Mouse (Mus musculus) heart, postnatal 0 days (tissue): ENCODE measurements around the gene Vav1. TPM values are rescaled to one million over a fixed set of nuclear protein-coding genes. Genes with fewer than 3 reads are reported as not detected.
"Not testable (repeated sequence)": the region's sequence is repeated elsewhere in the genome, so short reads cannot be mapped to it uniquely, and the experiment has no call there.

ENCODE experiments used
- ATAC-seq: fragments of 200-750 bp; cut with Nextera tagmentation; 2 replicates; pipeline ENCODE4 v1.8.0; 2017; ENCODE audit warnings: low read depth, moderate number of reproducible peaks, moderate library complexity; ENCODE audit not compliant: insufficient read depth
- DNase-seq: peaks from one replicate; pipeline ENCODE4 v3.0.0-alpha.2; 2016; ENCODE audit warnings: low spot score
- H3K27ac ChIP-seq: fragments of 300-500 bp; sonication (generic); 2 replicates; pipeline ENCODE4 v1.5.1; 2014; ENCODE audit warnings: low read depth, mild to moderate bottlenecking
- H3K27me3 ChIP-seq: fragments of 300-500 bp; sonication (generic); 2 replicates; pipeline ENCODE4 v1.6.1; 2014; ENCODE audit warnings: low read length, mixed read lengths; ENCODE audit not compliant: control insufficient read depth, insufficient read depth
- H3K36me3 ChIP-seq: fragments of 300-500 bp; sonication (generic); replicated peaks from 2 replicates; pipeline ENCODE4 v1.6.1; 2014; ENCODE audit warnings: low read length, mixed read lengths; ENCODE audit not compliant: control insufficient read depth, insufficient read depth
- H3K4me1 ChIP-seq: fragments of 300-500 bp; sonication (generic); 2 replicates; pipeline ENCODE4 v1.6.1; 2014; ENCODE audit warnings: antibody characterized with exemption; ENCODE audit not compliant: control insufficient read depth, insufficient read depth
- H3K4me2 ChIP-seq: fragments of 300-500 bp; sonication (generic); 2 replicates; pipeline ENCODE4 v1.6.1; 2014; ENCODE audit warnings: low read depth, mild to moderate bottlenecking, low read length, moderate library complexity
- H3K4me3 ChIP-seq: fragments of 300-500 bp; sonication (generic); 2 replicates; pipeline ENCODE4 v1.5.1; 2014; ENCODE audit warnings: low read depth, low read length
- H3K9ac ChIP-seq: fragments of 300-500 bp; sonication (generic); replicated peaks from 2 replicates; pipeline ENCODE4 v1.6.1; 2014; ENCODE audit warnings: low read depth, low read length, mixed read lengths
- H3K9me3 ChIP-seq: fragments of 300-500 bp; sonication (generic); replicated peaks from 2 replicates; pipeline ENCODE4 v1.6.1; 2016; ENCODE audit warnings: low read length; ENCODE audit not compliant: control insufficient read depth
- CTCF ChIP-seq: IDR thresholded peaks from 2 replicates; pipeline ENCODE4 v1.5.1; 2016; ENCODE audit warnings: antibody characterized with exemption, control low read depth, low read depth
- EP300 ChIP-seq: IDR thresholded peaks from 2 replicates; pipeline ENCODE4 v1.6.1; 2016; ENCODE audit warnings: antibody characterized with exemption, low read depth
- WGBS: fragments of 180-500 bp; shearing (Covaris S2); extraction: QIAGEN DNeasy Blood & Tissue Kit; methylation state at CpG from one replicate; pipeline ENCODE4 v1.1.7; 2014; 5-methylcytosine and 5-hydroxymethylcytosine counted together
- polyA plus RNA-seq: library from polyadenylated mRNA; unstranded; fragments of >200 nt; fragmentation: Nextera tagmentation; extraction: Ambion mirVana; gene quantifications from 2 replicates; pipeline ENCODE4 v1.2.1, GENCODE M21; 2015
- total RNA-seq: library from RNA; depleted of rRNA; stranded (reverse); fragments of >200 nt; gene quantifications from 2 replicates; pipeline ENCODE4 v1.2.3, GENCODE M21; 2014; ENCODE audit warnings: low replicate concordance

Vav1 gene
- total and polyA plus RNA-seq, 2 experiments from 2014 or later, result 1.0 to 2.6 TPM

GRCm38 (mm10) chr17:57330993-57331392 is 52.1 kb downstream of the Vav1 start:
- no peaks in the 10 kb centered on the region for H3K36me3 ChIP-seq
- no peaks in the 10 kb centered on the region for H3K27me3 ChIP-seq
- no peak overlapping the region for H3K4me2 ChIP-seq
- no peak overlapping the region for H3K27ac ChIP-seq
- ATAC-seq (no peak), DNase-seq (no peak)
- no peak for TF ChIP-seq EP300
- TF ChIP-seq CTCF, result no peak
- H3K9ac ChIP-seq, result no peak overlapping the region
- 82% methylated on average over 8 of the region's 8 CpGs for WGBS
- no peaks in the 10 kb centered on the region for H3K9me3 ChIP-seq
- no peaks in the 10 kb centered on the region for H3K4me1 ChIP-seq
- H3K4me3 ChIP-seq, result no peak overlapping the region

DNA sequence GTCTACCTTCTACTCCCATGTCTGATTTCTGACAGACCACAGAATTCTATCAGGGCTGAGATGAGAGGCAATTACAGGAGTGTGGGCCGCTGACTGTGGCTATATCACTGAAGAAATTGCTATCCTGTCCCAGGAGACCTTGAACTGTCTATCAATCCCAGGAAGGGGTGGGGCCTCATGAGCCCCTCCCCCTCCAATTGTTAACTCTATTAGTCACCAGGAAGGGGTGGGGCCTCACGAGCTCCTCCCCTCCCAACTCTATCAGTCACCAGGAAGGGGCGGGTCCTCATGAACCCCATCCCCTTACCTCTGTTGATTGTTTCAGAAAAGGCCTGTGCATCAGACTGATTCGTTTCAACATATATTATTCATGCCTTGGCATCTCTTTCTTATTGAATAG is 53.3 kb downstream of the Vav1 start:
- H3K27ac ChIP-seq, result no peak overlapping the region
- no peaks in the 10 kb centered on the region for H3K27me3 ChIP-seq
- H3K4me2 ChIP-seq, result no peak overlapping the region
- no peaks in the 10 kb centered on the region for H3K9me3 ChIP-seq
- no peak for DNase-seq
- no peak overlapping the region for H3K4me3 ChIP-seq
- H3K4me1 ChIP-seq, result no peaks in the 10 kb centered on the region
- no peak for ATAC-seq
- WGBS, result 77% methylated on average over 4 of the region's 4 CpGs
- no peak overlapping the region for H3K9ac ChIP-seq
- H3K36me3 ChIP-seq, result no peaks in the 10 kb centered on the region
- no peak for TF ChIP-seq EP300
- no peak for TF ChIP-seq CTCF

DNA sequence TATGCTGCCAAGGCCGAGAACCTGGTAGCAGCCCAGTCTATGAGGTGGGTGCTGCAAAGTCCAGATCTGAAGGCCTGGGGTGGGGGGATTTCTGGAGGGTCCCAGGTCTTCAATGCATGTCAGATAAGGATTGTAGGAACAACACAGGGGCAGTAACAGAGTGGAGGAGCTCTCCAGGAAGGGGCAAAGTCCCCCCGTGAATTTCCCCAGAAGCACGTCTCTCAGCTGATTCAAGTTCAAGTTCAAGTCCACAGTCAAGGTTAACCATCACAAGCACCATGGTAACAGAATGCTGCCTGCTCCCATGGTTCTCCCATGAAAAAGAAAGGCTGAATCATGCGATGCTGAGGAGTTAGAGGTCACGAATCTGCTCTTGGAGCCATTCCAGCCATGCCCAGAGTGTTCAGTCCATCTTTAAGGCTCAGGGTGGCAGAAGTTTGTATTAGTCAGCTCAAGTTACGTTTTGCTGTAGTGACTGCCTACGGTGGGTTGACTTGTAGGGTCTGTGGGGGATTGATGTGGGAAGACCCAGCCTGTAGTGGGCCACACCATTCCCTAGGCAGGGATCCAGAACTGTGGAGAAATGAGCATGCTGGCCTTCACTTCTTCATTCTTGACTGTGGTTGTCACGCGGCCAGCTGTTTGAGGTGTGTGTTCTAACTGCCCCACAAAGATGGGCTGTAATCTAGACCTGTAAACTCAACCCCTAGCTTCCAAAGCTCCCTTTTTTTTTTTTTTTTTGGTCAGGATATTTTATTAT is 55.3 kb downstream of the Vav1 start:
- Histone ChIP-seq H3K4me1 (no peaks in the 10 kb centered on the region), H3K9me3 (no peaks in the 10 kb centered on the region), H3K4me2 (no peak overlapping the region), H3K27ac (no peak overlapping the region), H3K27me3 (no peaks in the 10 kb centered on the region), H3K4me3 (no peak overlapping the region), H3K36me3 (no peaks in the 10 kb centered on the region), H3K9ac (no peak overlapping the region)
- no peak for DNase-seq
- TF ChIP-seq EP300 (no peak), CTCF (no peak)
- WGBS, result 65% methylated on average over 9 of the region's 9 CpGs
- no peak for ATAC-seq

DNA sequence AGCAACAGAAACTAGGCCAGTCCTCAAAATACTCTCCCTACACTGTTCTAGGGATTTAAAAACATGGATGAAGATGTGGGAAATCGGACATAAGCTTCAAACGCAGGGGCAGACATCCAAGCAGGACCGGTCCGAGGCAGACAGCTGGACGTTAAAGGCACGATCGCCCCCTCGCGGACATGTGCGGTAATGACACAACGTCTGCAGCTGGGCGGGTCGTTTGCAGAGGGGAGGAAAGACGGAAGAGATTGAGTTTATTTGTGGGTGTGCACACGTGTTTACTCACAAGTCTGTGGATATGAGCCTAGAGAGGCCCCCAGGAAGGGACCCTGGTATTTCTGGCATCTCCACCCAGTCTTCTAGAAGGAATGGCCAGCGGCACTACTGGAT is 55.9 kb downstream of the Vav1 start:
- WGBS, result 6% methylated on average over 16 of the region's 16 CpGs
- Histone ChIP-seq H3K4me3 (no peak overlapping the region), H3K4me1 (no peaks in the 10 kb centered on the region), H3K9ac (no peak overlapping the region), H3K36me3 (no peaks in the 10 kb centered on the region), H3K27ac (no peak overlapping the region), H3K9me3 (no peaks in the 10 kb centered on the region), H3K27me3 (no peaks in the 10 kb centered on the region), H3K4me2 (no peak overlapping the region)
- peak; percentile 57 for DNase-seq
- peak; percentile 43; the same call in 1 of the 2 replicates for ATAC-seq
- TF ChIP-seq EP300 (no peak), CTCF (peak; percentile 89)

DNA sequence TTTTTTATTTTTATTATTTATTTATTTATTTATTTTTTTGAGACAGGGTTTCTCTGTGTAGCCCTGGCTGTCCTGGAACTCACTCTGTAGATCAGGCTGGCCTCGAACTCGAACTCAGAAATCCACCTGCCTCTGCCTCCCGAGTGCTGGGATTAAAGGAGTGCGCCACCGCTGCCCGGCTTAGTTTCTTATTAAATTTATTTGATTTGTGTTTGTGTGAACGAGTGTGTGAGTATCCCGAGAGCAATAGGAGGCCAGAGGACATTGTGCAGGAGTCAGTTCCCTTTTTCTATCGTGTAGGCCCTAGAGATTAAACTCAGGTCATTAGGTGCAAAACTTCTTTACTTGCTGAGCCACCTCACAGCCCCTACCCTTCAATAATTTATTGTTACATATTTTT is 56.3 kb downstream of the Vav1 start:
- 61% methylated on average over 9 of the region's 9 CpGs for WGBS
- not testable (repeated sequence) for H3K9me3 ChIP-seq, H3K27ac ChIP-seq, H3K27me3 ChIP-seq, H3K4me2 ChIP-seq, ATAC-seq, H3K4me3 ChIP-seq, H3K36me3 ChIP-seq, DNase-seq, H3K9ac ChIP-seq, H3K4me1 ChIP-seq
